Mouse (Mus musculus) C3H10T1/2 (cell line): Measurements from ENCODE around the gene Prc1. TPM values are rescaled to one million over a fixed set of nuclear protein-coding genes. Genes with fewer than 3 reads are reported as not detected.

Experiments used
- polyA plus RNA-seq, 2 experiments: library from polyadenylated mRNA; unstranded; fragments of >200 nt; fragmentation: generic; extraction: Trizol; gene quantifications; one replicate each; pipeline ENCODE4 v1.2.1; 2012; ENCODE audit warnings: missing spikeins in 2 of 2

Gene Prc1
- polyA plus RNA-seq, result 10 to 100 TPM in 1 of 2 experiments, 1 to 10 TPM in 1; 4.9 to 55.9 TPM

GRCm38 (mm10) chr7:80294062-80294763, at the start of gene Prc1:
TSS of gene Prc1 (plus strand) at chr7:80294450.

DNA sequence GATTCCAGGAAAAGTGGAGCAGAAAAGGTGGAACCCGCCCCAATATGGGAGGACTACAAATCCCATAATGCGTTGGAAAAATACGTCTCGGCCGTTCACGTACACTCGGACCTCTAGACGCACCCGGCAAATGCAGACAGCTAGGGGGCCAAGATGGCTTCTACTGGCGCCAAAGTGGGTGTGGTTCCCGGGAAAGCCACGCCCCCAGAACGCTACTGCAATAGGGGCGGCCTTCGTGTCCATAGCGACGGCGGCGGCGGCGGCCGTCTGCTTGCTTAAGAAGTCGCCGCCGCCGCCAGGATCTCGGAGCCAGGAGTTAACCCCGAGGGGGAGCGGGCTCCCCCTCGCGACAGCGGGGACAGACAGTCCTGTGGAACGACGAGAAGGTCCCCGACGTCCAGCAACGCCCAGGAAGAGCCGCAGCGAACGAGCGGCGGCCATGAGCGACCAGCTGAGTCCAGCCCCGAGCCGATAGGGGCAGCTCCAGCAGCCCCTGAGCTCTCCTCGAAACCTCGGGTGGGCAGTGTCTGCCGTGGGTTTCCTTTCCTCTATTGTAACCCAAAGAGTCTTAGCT, 48.0 kb upstream of the Prc1 start, which contains the start of gene Ttll13:
Gene Ttll13 (plus strand): TSS at position 229 of the 574 bp plus-strand sequence.

GRCm38 (mm10) chr7:80260625-80261371, 33.5 kb upstream of the Prc1 start, which contains the start of gene Ngrn:
TSS of gene Ngrn (plus strand) at chr7:80261215.

DNA sequence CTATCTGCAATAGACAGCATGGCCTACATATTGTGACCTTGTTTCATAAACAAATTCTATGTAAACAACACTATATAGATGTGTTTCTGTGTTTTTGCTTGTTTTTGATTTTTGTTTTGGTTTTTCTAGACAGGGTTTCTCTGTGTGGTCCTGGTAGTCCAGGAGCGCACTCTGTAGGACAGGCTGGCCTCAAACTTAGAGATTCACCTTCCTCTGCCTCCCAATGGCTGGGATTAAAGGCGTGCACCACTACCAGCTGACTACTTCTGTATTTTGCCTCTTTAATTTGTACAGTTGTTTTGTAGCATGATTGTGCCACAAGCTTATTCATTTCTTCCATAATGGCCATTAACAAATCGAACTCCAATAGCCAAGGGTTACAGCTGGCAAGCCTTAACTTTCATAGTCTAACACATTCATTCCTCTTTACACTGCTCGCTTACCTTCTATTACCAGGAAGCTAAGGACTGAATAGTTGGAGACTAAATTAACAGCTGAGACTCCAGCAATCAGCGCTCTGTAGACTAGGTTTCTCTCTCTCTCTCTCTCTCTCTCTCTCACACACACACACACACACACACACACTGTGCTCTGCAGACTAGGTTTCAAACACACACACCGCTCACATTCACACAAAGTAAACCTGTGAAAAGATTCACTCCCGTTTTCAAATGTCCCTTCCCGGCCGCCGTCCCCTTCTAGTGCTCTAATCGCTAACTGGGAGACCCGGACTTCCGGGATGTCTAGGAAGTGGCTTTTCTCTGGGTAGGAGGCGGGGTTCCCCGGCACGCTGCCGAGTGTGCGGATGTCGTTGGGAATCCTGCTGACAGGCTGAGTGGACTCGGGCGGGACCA, 25.1 kb upstream of the Prc1 start, which contains the start of gene Vps33b:
Gene Vps33b (plus strand): TSS at position 753 of the 854 bp plus-strand sequence.

DNA sequence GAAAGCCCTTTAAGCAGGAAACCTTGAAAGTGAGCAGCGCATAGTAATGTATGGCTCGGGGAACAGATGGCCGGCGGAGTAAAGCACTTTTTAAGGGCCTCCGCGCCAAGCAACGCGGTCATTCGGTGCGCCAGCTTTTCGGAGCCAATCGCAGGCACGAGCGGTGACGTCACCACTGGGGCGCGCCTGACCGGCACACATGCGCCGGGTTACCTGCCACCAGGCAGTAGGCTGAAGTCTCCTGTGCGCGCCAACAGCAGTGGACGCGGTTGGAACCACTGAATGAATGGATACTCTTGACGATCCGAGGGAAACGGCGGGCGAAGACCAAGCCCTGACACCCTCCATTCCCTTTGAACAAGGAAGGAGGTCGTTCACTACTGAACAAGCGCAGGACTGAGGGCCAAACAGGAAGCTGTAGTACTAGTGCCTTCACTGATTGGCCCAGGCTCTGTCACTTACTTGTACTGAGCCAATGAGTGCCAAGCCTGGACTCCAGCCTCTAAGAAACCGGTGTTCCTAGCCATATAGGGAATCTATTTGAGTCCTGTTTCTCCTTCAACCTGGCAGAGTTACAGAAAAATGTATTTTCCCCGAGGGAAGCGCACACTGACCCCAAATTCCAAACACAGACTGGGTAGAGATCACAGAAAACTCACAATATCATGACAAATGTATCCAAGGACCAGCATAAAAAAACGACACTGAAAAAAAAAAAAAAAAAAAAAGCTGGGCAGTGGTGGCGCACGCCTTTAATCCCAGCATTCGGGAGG, 30.0 kb downstream of the Prc1 start, which contains the start of gene Rccd1:
Gene Rccd1 (minus strand): TSS at position 412 of the 773 bp plus-strand sequence.

GRCm38 (mm10) chr7:80340793-80341192, 46.5 kb downstream of the Prc1 start, which contains the start of gene Unc45a:
TSS of gene Unc45a (minus strand) at chr7:80341005.

GRCm38 (mm10) chr7:80342858-80343257, 48.6 kb downstream of the Prc1 start, which contains the start of gene Hddc3:
TSS of gene Hddc3 (plus strand) at chr7:80343104.

Other genes starting within 250 kb of the Prc1 start
- gene Idh2, start 179.1 kb upstream of the Prc1 start, polyA plus RNA-seq, result 100 to 1,000 TPM; 125 to 228 TPM
- gene Sema4b, start 107.6 kb upstream of the Prc1 start, polyA plus RNA-seq, result 10 to 100 TPM in 1 of 2 experiments, 1 to 10 TPM in 1; 3.0 to 16.2 TPM
- 100 to 1,000 TPM in 1 of 2 experiments, 10 to 100 TPM in 1; 74.6 to 126 TPM for gene Cib1, start 61.6 kb upstream of the Prc1 start, polyA plus RNA-seq
- gene Gdpgp1, start 61.6 kb upstream of the Prc1 start, polyA plus RNA-seq, result under 1 TPM; 0.25 to 0.87 TPM
- under 1 TPM; 0.02 to 0.85 TPM for gene Ttll13, start 48.1 kb upstream of the Prc1 start, polyA plus RNA-seq
- gene Ngrn, start 33.2 kb upstream of the Prc1 start, polyA plus RNA-seq, result 10 to 100 TPM in 1 of 2 experiments, 1 to 10 TPM in 1; 8.6 to 32.7 TPM
- 1 to 10 TPM in 1 of 2 experiments, under 1 TPM in 1; 0.70 to 6.3 TPM for gene Vps33b, start 24.8 kb upstream of the Prc1 start, polyA plus RNA-seq
- 1 to 10 TPM; 1.6 to 3.4 TPM for gene Rccd1, start 30.0 kb downstream of the Prc1 start, polyA plus RNA-seq
- gene Unc45a, start 46.6 kb downstream of the Prc1 start, polyA plus RNA-seq, result 10 to 100 TPM; 17.4 to 26.2 TPM
- gene Hddc3, start 48.7 kb downstream of the Prc1 start, polyA plus RNA-seq, result 10 to 100 TPM; 14.2 to 69.1 TPM
- 10 to 100 TPM in 1 of 2 experiments, 1 to 10 TPM in 1; 1.4 to 35.0 TPM for gene Man2a2, start 76.9 kb downstream of the Prc1 start, polyA plus RNA-seq
- gene Fes, start 93.5 kb downstream of the Prc1 start, polyA plus RNA-seq, result 1 to 10 TPM in 1 of 2 experiments, under 1 TPM in 1; 0.11 to 1.1 TPM
- gene Furin, start 111.0 kb downstream of the Prc1 start, polyA plus RNA-seq, result 10 to 100 TPM; 12.8 to 50.9 TPM
- 1 to 10 TPM in 1 of 2 experiments, under 1 TPM in 1; 0.37 to 1.4 TPM for gene Blm, start 240.7 kb downstream of the Prc1 start, polyA plus RNA-seq